Mouse (Mus musculus): Measurements from ENCODE around the gene Tmem234.

Gene Tmem234

DNA sequence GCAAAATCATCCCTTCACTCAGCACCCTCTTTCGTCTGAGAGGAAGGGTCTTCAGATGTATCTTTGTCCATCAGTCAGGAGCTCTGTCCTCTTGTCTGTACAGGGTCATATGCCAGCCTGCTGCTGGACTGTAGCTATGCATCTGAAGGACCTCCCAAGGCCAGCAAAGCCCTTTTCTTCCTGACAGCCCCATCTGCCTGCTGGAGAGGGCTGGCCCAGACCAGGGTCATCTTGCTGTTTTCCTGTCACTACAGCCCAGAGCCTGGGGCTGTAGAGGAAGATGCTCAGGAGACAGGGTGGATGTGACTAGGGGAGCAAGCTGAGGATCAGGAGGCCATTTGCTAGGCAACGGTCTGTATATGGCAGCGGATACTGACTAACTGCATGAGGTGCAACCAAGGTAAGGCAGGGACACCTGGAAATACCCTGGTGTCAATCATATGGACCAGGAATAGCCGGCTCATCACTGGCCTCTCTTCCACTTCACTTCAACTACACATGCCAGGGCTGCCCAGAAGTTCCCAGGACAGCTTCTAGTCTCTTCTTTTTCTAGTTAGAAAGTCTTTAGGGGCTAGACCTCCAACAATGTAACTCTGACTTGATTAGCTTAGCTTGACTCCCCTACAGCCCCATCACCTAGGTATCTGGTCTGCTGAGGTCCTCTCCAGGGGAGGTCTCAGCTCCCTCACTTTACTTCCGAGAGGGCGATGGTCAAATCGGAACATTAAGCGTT, 22.5 kb downstream of the Tmem234 start:
- DNase-seq: no peak

GRCm38 (mm10) chr4:129623681-129624091, 23.2 kb downstream of the Tmem234 start, which contains the start of gene Ccdc28b:
Gene Ccdc28b, minus strand, starts transcription at chr4:129623947.
- peak; percentile 36 to 41 for DNase-seq

DNA sequence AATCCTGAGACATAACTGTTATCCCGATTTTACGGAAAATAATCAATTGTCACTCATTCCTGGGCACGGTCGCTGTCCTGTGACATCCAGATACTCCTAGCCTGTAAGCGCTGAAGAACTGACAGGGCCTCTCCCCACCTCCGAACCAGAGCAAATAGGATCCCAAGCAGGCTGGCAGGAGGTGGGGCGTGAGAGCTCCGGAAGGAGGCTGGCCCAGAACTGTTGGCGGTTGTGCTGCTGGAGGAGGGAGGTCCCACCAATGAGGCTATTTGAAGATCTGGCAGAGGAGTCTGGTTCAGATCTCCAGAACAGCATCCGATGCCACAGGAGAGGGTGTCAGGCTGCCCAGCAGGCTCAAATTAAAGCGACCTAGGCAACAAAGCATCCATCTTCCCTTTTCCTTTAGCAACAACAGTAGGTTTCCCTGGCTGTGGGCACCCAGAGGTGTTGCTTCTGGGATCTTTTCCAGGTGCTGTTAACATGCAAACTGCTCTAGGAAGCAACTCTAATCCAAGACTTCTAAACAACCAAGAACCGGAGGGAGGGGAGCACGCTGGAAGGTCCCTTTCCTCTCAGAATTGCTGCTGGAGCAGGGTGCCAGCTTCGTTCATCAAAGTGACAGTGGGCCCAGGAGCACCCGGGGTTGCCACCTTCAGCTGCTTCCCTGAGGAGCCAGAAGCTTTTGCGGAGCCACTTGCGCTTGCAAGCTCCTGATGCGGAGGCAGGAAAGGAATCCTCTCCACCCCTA, 24.0 kb downstream of the Tmem234 start:
- DNase-seq: peak; percentile 75 to 79

GRCm38 (mm10) chr4:129625029-129625370, 24.5 kb downstream of the Tmem234 start:
- peak; percentile 83 to 84 for DNase-seq

DNA sequence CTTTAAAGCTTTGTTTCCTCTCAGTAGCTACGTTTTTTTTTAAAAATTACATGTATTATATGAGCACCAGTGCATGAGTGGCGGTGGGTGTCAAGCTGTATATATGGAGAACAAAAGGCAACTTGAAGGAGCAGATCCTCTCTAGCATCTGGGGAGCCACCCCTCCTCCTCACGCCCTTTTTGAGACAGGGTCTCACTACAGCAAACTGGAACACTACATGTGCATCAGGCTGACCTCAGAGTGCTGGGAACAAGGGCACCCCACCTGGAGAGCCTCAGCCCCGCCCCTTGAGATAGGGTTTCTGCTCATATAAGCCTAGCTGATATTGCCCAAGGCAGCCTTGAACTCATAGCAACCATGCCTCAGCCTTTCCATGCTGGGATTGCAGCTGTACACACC, 25.0 kb downstream of the Tmem234 start:
- no peak for DNase-seq

- no peak for DNase-seq
These were observed 25.6 kb downstream of the Tmem234 start for GRCm38 (mm10) chr4:129626035-129626434.

- no peak for DNase-seq
These were observed 30.5 kb downstream of the Tmem234 start for GRCm38 (mm10) chr4:129630944-129631343.

GRCm38 (mm10) chr4:129631867-129632266, 31.4 kb downstream of the Tmem234 start:
- DNase-seq: no peak

DNA sequence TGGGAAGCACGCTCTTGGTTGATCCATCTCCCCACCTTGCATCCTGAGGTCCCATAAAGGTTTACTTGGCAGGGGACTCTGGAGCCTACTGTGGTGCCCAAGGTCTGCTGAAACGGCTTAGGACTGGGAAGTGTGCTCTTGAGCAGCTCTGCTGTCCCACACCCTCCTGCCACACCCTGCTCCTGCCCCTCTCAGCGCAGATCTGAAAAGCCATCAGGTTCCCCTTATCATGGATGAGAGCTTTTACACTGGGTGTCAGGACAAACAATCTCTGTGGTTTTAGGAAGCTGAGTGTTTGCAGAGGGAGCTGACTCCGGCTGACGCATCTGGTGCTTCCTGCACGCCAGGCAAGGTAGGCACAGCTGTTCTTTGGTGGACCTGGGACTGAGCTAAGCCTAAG, 33.4 kb downstream of the Tmem234 start:
- no peak for DNase-seq

GRCm38 (mm10) chr4:129639221-129639620, 38.8 kb downstream of the Tmem234 start:
- no peak for DNase-seq

DNA sequence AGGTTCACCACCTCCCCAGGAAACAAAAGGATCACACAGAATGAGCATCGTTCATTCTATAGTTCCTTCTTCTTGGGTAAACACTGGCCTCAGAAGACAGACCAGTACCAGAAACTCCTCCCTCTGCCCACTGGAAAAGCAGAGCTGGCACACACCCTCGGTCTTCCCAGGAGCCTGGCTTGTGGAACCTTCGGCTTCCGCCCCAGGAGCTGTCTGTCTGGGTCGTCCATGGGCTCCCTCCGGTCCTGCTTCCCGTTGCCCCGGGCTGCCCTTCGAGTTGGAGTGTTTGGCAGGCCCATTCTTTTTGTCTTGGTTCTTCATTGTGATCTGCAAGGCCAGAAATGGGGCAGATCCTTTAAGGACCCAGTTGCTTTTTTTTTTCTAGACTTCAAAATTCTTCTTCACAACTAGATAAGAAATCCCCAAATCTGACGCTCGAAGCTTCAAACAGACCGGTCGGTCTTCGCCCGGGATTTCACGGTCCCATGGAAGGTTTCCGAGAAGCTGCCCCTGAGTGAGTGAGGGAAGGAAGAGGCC, 39.7 kb downstream of the Tmem234 start:
- peak in 1 of 2 experiments; percentile 7 for DNase-seq

DNA sequence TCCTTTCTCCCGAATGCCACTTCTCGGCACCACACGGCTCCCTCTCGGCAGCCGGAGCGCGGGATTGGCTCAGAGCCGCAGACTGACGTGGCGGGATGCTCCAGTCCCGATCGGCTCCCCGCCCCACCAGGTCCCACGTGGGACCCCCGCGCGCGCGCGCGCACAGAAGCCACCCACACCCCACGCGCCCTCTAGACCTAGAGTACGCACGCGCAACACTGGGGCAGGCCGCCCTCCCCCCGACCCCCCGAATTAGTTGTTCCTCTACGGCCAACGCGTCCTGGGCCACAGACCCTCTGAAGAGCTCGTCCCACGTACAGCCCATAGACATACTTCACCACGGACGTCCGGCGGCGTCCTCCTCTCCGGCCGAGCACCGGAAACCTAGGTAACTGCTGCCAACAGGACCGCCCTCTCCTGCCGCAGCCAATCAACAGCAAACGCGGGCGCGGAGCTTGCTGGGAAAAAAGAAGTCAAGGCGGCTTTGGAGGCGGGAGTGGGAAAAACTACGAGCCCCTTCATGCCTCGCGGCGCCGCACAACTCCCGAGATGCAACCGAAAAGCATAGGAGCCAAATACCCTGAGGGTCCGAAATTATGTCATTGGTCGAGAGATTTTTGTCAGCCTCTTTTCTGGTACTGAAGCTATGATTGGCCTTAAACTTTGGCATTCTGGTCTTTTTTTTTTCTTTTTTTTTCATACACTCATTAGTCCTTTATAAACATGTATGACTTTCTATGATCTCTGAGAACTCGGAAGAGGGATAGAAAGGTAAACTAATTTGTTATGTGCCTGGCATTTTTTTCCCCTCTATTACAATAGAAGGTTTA, 40.4 kb downstream of the Tmem234 start, which contains the start of gene Txlna:
TSS of gene Txlna (minus strand) at position 428 of the 830 bp plus-strand sequence.
- DNase-seq: peak; percentile 90

GRCm38 (mm10) chr4:129641756-129642155, 41.3 kb downstream of the Tmem234 start:
- DNase-seq: no peak

- no peak for DNase-seq
These were observed 44.7 kb downstream of the Tmem234 start for GRCm38 (mm10) chr4:129645204-129645603.

GRCm38 (mm10) chr4:129648656-129649055, 48.2 kb downstream of the Tmem234 start:
- DNase-seq: no peak

- no peak for DNase-seq
These were observed 49.9 kb downstream of the Tmem234 start for GRCm38 (mm10) chr4:129650359-129650758.

GRCm38 (mm10) chr4:129654770-129655169, 54.3 kb downstream of the Tmem234 start:
- DNase-seq: no peak

DNA sequence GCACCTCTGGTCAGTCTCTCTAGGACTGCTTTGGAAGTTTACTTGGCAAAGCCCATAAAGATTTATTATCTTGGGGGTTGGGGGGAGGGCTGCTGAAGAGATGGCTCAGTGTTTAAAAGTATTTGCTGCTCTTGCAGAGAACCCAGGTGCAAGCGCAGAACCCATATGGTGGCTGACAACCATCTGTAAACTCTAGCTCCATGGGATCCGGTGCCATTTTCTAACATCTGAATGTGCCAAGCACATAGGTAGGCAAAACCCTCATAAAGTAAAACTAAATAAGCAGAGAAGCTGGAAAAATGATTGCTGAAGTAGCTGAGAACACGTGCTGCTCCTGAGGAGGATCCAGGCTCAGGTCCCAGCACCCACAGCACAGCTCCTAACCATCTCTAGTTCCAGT, 61.1 kb downstream of the Tmem234 start:
- DNase-seq: no peak

DNA sequence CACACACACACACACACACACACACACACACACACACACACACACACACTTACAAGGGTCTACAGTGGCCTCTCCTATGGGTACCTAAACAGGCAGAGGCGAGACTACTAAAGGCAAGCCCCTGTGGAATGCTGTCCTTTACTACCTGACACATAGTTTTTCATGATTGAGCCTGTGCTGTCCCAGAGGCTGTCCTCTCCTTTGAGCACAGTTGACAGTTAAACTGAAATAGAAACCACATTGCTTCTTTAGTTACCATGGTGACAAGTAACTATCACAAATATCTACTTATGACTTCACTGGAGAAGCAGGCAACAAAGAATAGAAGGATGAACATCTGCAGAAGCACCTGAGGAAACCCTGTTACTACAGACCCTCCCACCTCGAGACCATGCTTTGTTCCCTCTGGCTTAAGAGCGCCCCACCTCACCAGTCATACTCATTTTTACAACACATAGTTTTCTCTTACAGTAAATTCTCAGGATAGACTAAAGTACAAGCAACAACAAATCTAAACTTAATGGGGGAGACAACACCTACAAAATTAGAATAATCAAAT, 61.9 kb downstream of the Tmem234 start:
- no peak for DNase-seq

GRCm38 (mm10) chr4:129671491-129672082, 71.1 kb downstream of the Tmem234 start:
- peak; percentile 60 to 62 for DNase-seq

DNA sequence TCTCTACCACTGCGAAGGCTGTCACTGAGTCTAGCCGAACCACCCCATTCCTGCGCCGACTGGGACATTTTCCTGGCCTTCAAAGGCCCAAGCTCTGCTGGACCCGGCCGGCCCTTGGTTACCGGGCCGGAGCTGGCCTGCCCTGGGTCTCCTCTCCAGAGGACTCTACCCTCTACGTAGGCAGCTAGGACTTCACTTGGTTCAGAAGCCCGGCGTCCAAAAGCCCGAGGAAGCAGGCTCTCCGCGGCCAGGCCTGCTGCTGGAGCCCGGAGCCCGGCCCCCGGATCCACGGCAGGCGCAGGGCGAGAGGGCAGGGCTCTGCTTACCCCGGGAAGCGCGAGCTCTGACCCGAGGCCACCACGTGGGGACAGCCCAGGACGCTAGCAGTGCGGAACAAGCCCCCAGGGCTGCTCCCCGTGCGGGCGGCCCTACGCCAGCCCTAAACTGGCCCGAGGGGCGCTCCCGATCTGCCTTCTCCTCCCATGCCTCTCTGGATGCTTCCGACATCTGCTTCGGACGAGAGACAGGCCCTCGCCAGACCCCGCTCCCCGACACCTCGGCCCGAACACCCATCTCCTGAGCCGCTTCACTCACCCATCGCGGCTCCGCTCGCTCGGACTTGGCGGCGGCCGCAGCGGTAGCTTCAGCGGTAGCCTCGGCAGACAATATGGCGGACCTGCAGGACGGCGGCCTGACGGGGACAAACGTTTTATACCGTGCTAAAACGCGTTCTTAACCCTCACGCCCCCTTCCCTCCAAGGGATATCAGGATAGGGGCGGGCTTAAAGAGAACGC, 71.8 kb downstream of the Tmem234 start, which contains the start of gene Kpna6:
TSS of gene Kpna6 (minus strand) at position 685 of the 795 bp plus-strand sequence.
- peak; percentile 80 to 82 for DNase-seq

Measured in B cell, adult 2 months (primary cell).